Mouse (Mus musculus): ENCODE measurements around the gene Cpxm2.

Gene Cpxm2

DNA sequence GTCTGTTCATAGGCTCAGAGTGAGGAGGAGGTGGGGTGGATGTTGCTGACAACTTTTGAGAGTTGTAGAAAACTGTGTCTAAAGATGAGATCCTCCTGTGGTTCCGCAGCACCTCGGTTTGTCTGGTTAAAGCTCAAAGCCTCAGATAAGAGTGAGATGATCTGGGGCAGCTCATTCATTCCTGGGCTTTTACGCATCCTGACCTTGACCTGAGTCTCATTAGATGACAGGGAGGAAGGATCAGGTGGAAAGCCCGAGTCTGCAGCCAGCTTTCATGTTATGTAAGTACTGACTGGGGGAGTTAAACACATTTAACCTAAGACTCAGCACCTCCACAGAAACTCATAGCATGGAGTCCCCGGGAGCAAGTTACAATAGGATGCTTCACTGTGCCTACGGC lies 127.9 kb downstream of the Cpxm2 start:
- DNase-seq (ENCODE audit: low read depth in 1 of 2, low spot score in 2 of 2): no peak

DNA sequence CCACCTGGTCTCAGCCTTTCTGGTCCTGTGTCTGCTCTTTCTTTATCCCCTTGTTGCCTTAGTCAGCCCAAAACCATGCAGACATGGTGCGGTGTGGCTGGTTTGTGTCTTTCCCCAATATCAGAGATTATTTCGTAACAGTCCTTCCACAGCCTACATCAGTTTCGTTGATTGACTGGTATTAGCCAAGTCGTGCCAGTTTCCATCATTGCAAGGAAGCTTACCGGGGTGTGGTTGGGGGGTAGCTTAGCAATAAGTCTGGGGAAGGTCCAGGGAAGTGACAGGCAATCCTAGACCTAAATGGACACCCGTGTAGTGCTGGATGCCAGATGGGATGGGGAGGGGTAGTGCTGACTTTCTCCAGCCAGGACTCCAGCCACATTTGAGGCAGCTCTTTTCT lies 128.9 kb downstream of the Cpxm2 start:
- DNase-seq (ENCODE audit: low read depth in 1 of 2, low spot score in 2 of 2): no peak

DNA sequence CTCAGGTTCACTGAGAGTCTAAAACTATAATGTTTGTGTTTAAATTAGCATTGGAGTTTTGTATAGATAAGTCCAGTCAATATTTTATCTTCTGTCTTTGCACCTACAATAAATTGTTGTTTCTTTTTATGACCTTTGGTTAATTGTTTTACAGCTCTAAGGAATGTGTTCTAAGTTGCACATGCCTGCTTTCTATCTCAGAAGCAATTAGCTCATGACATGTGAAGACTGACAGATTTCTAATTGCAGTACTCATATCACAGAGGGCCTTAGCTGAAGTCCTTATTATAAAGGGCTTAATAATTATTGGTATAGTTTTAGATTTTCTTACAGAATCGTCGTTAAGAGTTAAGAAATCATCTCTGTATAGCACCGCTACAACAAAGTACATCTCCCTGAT lies 138.6 kb downstream of the Cpxm2 start:
- DNase-seq (ENCODE audit: low read depth in 1 of 2, low spot score in 2 of 2): no peak

DNA sequence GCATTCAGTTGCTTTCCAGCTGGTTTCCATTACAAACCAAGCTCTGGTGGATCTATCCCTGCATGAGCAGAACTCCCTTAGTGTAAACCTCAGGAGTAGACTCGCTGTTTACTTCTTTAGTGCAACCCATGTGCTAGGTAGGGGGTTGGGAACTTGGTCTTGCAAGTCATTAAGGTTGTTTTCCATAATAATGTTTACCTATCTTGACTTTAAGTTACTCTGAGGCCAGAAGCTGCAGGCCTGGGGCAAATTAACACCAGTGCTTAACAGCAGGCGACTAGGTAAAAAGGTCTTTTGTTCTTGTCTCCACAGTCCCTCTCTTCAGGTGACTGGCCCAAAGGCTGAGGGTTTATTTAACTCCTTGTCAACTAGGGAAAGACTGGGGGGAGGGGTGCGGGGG lies 139.3 kb downstream of the Cpxm2 start:
- no peak for DNase-seq (ENCODE audit: low read depth in 1 of 2, low spot score in 2 of 2)

DNA sequence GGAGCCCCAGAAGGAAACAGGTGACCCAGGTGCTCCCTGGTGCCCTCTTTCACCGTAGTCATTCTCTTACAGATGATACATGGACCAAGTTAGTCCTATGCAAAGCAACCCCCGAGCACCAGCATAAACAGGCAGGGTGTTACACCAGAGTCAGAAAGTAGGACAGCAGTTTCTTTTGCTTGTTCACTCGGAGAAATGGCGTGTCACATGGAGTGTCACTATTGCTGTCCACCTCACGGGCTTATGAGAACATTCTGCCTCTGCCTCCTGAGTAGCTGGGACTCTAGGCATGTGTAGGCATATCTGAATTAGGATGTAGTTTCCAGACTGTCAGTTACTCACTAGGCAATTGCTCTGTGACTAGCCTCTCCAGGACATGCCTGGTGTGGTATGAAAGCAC lies 140.6 kb downstream of the Cpxm2 start:
- DNase-seq (ENCODE audit: low read depth in 1 of 2, low spot score in 2 of 2): no peak

DNA sequence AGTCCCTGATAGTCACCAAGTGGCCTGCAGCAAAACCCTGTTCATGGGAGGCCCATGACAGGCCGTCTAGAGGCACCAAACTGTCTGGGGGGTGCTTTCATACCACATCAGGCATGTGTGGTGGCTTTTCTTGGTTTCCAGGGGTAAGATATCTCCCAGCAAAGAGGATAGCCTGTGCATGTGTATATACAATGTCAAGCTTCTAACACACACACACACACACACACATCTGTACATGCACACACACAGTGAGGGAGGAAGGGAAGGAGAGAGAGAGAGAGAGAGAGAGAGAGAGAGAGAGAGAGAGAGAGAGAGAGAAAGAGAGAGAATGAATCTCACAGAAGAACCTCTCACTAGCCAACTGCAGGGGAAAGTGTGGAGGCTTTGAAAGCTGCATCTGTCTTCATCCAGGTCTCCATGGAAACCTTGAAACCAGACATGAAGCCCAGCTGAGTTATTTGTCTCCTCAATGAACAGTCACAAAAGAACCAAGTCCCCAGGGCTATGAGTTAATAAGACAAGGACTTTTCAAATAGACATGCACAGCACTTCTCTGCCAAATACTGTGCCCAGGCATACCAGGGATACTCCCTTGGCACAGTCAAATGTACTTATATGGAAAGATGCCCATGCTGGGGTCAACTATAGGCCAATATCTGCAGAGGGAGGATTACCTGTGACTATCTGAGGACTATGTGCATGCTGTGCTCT lies 141.4 kb downstream of the Cpxm2 start:
- no peak for DNase-seq (ENCODE audit: low read depth in 1 of 2, low spot score in 2 of 2)

DNA sequence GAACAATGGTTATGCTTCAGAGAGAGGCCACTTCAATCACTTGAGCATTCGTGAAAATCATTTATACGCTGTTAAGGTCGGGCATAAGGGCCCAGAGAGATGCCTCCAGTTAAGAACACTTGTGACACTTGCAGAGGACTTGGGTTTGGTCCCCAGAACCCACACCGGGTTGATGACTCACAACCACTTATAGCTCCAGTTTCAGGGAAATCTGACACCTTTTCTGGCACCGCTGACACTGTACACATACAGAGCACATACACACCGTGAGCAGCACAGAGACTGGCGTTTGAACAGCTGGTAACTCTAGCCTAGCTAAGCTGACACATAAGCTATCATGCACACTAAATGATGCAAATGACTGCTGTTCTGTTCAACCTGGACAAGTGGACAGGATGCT lies 145.5 kb downstream of the Cpxm2 start:
- DNase-seq (ENCODE audit: low read depth in 1 of 2, low spot score in 2 of 2): no peak

DNA sequence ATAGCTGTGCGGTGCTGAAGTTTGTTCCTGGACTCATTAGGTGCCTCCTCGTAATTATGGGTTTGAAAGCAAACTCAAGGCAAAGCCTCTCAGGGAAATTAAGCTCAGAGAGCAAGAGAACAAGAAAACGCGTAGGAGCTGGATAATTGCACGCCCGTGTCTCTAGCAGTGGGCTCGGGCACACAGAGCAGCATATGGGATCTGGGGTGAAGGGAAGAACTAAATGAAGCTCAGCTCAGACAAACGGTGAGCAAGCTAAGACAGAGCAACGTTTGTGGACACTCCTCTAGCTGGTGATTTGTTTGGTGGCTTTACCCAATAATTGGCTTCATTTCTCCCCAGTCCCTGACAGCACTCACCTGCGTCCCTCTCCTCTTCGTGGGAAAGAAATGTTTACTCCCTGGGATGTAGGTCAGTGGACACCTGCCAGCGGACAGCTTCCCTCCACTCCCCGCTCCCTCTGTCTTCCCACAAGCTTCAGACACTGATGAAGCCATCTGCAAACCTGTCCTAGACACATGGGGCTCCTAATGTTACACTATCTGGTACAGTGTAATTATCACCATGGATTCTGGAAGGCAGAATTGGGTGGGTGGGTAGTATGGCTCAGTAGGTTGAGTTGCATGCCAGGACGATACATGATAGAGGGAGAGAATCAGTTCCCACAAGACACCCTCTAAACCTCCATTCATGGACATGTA lies 148.4 kb downstream of the Cpxm2 start:
- DNase-seq (ENCODE audit: low read depth in 1 of 2, low spot score in 2 of 2): no peak

DNA sequence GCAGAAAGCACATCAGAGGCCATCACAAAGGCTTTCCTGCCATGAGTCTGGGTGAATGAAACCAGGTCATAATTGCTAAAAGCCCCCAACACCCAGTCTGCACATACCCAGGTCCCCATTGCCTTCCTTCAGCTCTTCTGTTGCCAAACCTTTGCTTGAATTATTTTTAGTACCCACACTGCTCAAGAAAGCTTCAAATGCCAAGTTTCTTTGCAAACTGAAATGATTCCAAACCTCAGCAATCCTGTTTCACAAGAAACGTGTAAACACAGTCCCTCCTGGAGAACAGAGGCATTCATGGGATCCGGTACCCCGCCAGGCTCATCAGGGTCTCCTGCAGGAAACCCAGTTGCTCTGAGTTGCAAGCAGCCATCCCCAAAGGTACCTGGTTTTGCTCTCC lies 161.7 kb downstream of the Cpxm2 start:
- no peak for DNase-seq (ENCODE audit: low read depth in 1 of 2, low spot score in 2 of 2)

DNA sequence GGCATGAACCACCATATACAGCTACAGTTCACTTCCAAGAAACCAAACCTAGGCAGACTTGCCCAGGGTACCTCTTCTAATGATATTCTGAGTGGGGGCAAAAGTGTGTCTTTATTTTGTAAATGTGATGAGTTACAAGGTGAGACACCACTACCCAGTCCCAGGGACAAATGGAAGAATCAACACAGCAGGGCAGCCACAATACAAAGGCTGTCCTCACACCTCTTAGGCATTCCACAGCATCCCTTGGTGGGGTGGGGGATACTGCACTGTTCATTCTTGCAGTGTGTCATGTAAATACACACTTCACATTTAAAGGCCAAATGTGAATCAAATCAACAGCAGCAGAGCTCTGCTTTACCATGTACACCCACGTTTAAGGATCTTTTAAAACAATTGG lies 162.3 kb downstream of the Cpxm2 start:
- no peak for DNase-seq (ENCODE audit: low read depth in 1 of 2, low spot score in 2 of 2)

DNA sequence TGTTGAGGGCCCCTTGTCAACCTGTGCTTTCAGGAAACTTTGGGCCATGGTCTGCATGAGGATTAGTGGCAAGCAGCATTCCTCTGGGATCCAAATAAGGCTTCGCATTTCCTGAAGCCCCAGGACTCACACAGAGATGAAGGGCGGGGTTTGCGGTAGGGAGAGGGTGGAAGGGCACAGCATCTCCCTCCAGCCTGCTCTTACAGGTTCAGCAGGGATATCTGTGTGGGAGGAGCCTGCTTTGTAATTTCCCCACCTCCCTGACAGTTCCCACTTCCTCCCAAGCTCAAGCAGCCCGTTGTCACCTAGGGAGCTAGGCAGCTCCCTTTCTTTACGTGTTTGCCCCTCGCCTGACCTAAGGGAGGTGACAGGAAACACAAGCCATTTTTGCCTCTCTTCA lies 165.5 kb downstream of the Cpxm2 start:
- no peak for DNase-seq (ENCODE audit: low read depth in 1 of 2, low spot score in 2 of 2)
